Mouse (Mus musculus) adrenal gland, postnatal 36 days (tissue): ENCODE results near the gene Dio1. TPM values are rescaled to one million over a fixed set of nuclear protein-coding genes. Genes with fewer than 3 reads are reported as not detected.

Experiments used
- DNase-seq, 2 experiments: peaks; one replicate each; pipeline ENCODE4 v3.0.0; 2021; ENCODE audit warnings: mixed read lengths in 1 of 2
- long read RNA-seq, 2 experiments: library from polyadenylated mRNA; stranded (forward); transcript quantifications; one replicate each; pipeline ENCODE4 v2.0.0; 2021; ENCODE audit warnings: borderline sequencing depth in 2 of 2
- total RNA-seq, 2 experiments: library from RNA; stranded (reverse); gene quantifications; 2 replicates each; pipeline ENCODE4 v1.2.3; 2021

Gene Dio1
- total RNA-seq = not detected
- long read RNA-seq, experiment 1 = 0 reads
- long read RNA-seq, experiment 2, partial matches to known transcripts = 0 of 3 reads
- long read RNA-seq, experiment 2, other reads (novel, unspliced or antisense) = 0 of 3 reads

DNA sequence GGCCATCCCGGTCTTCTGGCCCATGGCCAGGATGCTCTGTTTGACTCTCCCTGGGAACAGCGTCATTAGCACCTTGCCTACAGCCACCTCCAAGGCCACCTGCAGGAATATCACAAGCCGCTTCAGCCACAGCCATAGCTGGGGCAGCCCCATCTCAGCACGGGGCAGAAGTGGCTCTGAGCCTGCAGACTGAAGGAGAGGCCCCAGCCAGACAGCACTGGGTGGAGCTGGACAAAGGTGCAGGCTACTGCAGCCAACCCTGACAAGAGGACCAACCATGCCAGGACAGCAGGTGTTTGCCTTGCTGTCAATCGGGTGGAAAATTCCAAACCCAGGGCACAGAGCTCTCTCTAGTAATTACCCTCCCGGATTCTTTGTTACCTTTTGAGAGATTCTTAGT lies at the start of gene Dio1:
Dio1 (minus strand) TSS at position 204 of the 400 bp plus-strand sequence.
- peak in 1 of 2 experiments; percentile 16 for DNase-seq

DNA sequence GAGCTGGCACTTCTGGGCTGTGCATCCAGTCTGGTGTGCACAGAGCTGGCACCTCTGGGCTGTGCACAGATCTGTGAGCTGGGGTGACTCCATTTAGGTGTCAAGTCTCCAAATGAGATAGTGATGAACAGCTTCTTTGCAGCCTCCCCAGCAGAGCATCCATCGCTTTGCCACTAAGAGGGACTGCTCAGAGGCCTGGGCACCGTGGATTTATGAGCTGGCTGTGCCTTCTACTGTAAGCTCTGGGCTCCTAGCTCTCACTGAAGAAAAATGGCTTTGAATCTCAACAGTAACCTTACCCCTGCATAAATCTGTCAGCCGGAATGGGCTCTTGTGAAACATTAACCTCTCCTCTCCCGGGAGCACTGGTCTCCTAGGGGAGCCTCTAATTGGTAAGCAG lies 47.6 kb upstream of the Dio1 start:
- peak; percentile 35 to 46 for DNase-seq

DNA sequence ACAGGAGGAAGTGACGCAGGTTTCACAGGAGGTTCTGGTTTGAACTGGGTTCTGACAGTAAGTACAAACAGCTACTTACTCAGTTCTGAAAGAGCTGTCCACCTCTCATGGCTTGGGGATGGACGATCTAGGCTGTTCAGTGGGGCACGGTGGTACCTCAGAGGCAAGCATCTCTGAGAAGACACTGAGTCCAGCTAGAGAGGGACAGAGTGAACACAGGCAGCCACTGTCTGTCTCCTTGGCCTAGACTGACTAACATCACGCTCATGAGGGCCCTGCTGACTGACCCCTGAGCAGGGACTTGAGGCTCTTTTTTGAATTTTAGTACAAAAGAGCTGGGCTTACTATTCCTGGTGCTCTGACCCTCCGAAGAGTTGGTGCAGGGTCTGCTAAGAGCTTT lies 47.2 kb upstream of the Dio1 start:
- no peak for DNase-seq

DNA sequence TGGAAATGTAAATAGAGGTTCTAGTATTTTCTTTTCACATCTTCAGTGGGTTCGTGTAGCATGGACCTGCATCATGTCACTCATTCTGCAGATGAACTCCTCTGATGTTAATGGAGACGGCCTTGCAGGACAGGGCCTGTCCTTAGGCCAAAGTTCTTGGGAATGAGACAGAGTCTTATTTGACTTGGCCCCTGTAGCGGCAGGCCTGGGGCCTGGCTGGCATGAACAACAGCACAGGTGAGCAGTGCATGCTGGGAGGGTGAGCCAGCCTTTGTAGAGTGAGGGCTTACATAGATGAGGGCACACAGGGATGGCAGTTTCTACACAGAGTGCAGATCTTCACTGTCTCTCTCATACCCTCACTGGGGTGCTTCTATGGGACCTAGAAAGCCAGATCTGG lies 46.6 kb upstream of the Dio1 start:
- DNase-seq = no peak

DNA sequence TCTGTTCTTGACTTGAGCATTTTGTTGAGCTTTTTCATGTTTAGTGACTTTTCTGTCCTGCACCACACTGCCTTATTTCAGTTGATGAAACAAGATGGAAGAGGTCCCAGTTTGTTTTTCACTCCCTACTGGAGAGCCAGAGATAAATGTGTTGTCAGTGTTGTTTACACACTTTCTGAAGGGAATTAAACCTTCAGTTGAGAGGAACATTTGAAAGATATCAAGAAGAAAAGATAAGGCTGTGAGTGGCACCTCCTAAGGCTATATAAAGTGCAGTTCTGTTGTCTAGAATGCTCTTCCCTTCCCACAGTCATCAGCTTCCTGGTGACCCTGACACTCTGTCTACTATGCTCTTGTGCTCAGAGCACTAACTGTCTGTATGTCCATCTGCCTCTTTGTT lies 44.4 kb upstream of the Dio1 start:
- no peak for DNase-seq

DNA sequence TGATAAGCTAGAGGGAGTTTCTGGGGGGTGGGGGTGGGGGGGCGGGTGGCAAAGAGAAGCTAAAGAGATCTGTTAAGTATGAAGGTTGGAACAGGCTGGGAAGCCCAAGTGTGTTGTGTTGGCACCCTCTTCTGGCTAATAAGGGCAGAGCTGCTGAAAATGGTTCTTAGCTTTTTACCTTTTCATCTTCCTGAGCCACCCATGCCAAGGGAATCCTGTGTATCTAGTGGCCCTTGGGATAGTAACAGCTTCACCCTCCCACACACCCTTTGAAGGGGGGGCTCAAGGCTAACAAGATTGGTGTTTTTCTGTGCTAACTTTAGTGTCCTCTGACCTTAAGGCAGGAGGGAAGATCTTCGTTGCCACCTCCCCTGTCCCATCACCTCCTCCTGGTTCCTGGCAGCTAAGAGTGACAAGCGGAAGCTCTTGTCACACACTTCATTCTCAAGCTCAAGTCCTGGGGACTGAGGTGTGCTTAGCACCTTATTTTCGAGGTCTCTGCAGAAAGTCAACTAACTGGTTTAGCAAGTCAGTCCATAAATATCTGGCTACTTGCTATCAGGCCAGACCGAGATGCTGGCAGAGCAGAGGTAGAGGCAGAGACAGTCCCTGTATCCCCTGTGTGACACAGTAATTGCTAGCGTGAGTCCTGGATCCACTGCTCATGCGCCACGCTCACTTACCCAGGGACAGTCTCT lies 42.5 kb upstream of the Dio1 start:
- peak; percentile 25 to 45 for DNase-seq

DNA sequence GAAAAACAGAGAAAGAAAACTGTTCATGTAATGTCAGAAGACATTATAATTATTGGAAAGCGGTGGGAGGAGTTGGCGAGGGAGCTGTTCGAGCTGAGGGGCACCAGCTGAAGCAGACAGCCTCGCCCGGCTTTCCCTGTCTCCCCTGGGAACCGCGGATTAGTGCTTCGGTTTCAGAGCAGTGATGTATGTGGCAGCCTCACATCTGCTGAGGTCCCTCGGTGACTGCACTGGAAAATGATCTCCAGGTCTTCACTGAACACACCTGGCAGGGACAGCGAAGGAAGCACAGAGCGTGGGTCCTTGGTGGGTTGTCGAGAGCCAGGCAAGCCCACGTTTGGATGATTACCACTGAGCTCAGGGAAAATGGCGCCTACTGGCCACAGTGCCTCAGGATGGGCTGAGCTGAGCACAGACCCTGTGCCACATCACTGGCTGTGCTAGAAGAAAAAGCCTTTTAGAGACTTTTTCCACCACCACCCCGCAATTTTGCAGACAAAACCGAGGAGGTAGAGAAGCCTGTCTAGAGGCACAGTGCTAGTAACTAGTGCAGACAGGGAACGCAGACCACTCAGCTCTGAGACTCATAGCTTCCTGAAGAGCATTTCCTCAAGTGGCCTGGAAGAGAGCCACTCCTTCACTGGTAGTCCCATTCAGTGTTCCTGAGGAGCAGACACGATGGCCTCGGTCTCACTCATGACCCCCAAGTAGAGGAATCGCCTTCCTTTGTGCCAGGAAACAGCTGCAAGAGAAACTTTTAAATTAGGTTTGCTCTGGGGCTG lies 41.8 kb upstream of the Dio1 start:
- DNase-seq = no peak

DNA sequence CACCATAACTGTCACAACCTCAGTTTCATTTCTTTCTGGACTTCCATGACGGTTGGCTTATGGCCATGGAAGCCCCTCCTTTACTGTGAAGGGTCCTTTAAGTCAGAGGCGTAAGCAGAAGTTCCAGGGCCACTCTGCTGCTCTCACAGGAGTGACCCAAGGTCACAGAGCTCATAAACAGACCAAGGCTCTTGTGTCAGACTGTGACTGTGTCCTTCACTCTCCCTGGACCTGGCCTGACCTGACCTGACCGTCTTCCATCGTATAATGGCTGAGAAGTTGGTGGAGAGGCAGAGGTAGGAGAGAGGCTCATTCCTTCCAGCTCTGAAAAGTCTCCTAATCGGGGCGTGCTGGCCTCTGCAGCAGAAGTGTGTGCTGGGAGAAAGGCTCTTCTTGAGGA lies 40.3 kb upstream of the Dio1 start:
- peak; percentile 37 to 46 for DNase-seq

DNA sequence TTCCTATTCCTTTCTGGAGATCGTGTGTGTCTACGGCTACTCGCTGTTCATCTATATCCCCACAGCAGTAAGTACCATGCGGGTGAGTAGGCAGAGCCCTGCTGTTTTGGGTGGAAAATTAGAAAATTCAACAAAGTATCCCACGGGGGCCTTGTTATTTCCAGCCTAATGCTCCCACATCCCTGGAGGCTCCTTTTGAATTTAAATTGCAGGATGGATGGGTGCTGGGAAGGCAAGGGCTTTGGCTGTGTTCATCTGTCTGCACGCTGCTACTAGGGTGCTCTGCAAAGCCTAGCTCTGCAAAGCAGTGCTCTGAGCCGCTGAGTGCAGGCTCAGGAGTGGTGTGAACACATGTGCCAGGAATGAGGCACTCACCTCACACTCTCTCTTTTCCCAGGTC lies 37.6 kb upstream of the Dio1 start:
- no peak for DNase-seq

DNA sequence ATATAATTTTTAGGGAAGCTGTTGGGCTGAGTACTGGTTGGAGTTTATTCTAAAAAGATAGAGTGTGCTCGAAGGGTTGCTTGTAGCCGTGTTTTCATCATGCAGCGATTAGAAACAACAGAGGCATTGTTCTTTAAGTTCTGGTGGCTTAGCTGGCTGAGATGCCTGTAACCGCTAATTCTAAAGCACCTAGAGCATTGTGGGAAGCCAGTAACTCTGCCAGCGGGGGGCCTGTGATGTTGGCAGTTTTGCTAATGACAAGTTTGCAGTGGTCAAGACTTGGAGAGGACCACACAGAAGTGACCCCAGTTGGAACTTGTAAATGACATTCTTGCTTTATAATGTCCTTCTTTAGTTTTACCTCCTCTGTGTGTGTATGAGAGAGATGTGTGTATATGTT lies 34.4 kb upstream of the Dio1 start:
- no peak for DNase-seq

DNA sequence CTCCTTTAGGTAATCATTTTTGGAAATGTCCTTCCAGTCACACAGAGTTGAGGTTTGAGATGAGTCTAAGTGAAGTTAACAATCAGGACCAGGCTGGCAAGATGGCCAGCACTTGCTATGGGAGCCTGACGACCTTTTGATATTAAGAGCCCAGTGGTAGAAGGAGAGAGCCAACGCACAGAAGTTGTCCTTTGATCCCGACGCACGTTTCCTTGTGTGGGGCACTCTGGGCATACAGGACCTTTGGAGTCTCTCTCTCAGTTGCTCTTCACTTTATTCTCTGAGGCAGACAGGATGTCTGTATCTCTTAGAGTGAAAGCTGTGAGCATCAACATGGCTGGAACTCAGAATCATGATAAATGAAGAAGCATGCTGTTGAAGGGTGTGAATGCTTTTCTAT lies 30.5 kb upstream of the Dio1 start:
- DNase-seq = no peak

DNA sequence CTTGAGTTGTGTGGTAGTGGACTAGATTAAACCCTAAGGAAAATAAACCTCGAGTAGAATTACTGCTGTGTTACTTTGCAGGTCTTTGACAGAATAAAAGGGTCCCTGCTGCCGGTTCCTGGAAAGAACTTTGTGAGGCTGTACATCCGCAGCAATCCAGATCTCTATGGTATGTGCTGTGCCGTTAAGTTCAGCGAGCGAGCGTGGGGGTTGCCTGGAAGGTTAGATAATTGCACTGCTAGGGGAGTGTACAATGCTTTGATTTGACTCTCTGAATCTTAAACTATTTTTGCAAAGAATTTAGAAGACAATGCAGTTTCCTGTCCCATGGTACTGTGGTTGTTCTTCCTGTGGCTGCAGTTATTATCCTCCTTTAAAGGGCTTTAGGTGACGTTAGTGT lies 29.4 kb upstream of the Dio1 start:
- DNase-seq = no peak

DNA sequence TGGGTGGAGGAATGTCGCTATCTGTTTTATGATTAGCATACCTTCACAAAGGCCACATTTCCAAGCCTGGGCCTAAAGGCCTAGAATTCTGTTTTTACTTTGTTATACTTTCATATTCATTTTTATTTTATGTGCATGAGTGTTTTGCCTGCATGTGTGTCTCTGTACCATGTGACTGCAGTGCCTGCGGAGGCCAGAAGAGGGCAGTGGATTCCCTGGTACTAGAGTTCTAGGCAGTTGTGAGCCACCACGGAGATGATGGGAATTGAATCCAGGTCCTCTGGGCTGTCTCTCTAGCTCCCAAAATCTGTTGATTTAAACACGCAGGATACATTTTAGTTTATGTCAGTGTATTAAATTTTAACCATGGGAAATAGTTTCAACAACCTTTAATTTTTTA lies 26.5 kb upstream of the Dio1 start:
- no peak for DNase-seq

DNA sequence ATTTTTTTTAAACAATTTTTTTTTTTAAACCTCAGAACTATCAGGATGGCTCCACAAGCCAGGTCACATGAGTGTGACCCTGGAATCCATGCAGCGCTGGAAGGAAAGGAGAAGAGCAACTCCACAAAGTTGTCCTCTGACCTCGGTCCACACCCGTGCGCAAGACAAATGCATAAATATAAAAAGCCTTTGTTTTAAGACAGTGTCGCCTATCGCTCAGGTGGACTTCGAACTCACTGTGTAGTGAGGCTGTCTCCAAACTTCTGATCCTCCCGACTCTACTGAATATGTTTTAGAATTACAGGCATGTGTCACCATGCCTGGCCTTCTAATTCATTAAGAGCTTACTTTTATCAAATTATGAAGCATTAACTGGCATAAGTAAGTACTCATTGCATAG lies 21.6 kb upstream of the Dio1 start:
- DNase-seq = no peak

DNA sequence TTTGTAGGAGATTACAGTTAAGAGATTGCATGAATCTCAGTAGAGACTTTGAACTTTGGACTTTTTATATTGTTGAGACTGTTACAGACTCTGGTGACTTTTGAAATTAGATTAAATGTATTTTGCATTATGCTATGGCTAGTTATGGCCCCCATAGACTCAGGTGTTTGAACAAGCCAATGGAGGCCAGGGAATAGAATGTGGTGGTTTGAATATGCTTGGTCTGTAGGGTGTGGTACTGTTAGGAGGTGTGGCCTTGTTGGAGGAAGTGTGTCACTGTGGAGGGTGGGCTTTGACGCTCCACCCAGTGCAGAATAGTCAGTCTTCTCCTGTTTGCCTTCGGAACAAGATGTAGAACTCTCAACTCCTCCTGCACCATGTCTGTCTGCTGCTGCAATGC lies 16.1 kb upstream of the Dio1 start:
- DNase-seq = no peak

DNA sequence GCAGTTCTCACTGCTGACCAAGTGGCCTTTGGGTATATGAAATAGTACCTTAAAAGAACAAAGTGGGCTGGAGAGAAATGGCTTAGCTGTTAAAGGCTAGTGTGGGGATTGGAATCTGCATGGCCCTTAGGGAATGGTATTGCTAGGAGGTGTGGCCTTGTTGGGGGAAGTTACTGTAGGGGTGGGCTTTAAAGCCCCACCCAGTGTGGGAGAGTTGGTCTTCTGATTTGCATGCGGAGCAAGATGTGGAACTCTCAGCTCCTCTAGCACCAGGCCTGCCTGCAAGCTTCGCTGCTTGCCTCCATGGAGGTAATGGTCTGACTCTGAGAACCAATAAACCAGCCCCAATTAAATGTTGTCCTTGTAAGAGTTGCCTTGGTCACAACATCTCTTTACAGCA lies 14.1 kb upstream of the Dio1 start:
- DNase-seq = no peak

DNA sequence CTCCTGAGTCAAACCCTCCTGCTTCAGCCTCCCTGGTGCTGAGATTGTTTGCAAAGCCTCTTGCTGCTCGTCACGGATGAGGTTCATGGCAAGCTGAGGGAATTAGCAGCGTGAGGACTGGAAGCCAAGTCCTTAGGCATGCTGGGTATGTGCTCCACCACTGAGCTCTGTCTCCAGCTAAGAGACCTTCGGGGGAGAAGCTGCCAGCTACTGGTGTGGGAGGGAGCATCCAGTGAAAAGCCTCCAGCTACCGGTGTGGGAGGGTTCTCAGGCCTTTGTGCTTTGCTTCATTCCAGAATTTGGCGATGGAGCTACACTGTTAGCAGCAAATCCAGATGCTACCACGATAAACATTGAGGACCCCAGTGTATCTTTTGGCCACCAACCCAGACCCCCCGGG lies 11.7 kb upstream of the Dio1 start:
- no peak for DNase-seq

DNA sequence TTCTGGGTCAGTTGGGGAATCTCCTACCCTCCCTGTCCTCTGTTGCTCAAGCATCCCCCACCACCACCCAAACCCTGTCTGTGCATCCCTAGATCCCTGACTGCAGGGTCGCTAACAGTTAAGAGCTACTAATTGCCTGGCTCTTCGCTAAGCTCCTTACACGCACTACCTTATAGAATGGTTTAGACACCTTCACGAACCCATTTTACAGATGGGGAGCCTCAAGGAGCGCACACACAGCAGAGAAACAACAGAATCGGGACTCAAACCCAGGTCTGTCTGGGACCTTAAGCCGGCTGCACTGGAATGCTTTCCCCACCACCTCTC lies 7.5 kb upstream of the Dio1 start:
- no peak for DNase-seq

DNA sequence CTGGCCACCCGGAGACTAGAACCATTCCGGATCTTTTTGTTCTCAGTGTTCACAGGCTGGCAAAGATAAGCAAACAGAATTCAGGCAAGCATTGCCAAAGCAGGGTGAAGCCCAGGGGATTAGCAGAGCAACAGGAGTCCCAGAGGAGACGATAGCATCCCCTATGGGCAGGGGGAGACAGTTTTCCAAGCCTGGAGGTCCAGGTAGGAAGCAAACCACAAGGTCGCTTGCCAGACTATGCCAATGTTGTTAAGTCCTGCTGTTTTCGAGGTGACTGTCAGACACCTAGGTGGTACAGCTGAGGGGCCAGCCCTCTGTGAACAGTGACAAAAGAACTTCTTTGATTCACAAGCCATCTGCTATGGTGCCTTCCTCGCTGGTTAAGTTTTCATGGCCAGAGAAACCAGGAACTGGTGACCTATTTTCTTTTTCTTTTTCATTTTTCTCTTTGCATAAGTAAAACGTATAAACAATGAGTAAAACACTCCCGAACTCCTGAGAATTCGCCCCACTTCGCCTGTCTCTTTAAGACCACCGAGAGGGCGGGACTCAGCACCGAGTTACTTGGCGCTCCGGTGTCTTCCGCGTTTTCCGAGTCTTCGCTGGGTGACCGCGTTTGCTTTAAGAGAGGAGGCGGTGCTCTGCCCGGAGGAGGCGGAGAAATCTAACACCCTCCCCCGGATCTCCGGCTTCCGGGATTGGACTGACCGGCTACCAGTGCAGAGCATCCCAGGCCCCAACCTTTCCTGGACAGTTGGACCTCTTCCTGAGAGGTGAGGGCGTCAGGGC lies 6.9 kb upstream of the Dio1 start, which contains the start of gene Yipf1:
Yipf1 (plus strand) TSS at position 674 of the 789 bp plus-strand sequence.
- DNase-seq = peak; percentile 94 to 95

DNA sequence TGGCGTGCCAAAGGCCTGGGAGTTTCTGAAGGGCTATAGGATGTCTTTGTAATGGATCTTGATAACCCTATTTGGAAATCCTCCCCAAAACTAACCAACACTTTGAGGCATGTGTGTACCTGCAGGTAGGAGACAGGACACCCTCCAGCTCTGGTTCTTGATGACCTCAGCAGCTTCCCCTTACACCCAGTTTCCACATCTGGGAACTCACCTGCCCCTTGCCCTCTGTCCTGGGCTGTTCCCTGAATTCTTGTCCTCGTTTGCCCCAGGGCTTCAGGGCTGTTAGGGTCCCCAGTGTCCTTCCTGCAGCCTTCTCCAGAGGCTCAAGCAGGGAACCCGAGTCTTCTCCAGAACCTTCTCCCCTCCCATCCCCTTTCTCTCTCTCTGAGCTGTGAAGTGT lies 3.4 kb downstream of the Dio1 start:
- DNase-seq = no peak

DNA sequence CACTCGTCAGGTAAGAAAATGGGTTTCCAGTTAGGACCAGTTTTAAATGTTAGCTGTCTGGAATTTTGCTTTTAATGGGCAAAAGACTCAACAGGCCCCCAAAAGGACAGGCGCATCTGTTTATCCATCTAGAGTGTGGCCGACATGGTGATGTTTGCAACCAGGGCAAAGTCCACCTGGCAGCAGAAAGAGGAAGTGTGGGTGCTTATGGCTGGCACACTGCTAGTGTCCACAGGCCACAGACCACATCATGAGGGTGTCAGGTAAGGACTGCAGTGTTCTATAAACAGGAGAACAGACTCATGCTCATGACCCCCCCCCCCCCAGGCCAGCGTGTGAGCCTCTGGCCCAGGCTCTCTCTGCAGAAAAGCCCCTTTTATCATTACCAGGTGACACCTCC lies 4.1 kb downstream of the Dio1 start:
- no peak for DNase-seq

DNA sequence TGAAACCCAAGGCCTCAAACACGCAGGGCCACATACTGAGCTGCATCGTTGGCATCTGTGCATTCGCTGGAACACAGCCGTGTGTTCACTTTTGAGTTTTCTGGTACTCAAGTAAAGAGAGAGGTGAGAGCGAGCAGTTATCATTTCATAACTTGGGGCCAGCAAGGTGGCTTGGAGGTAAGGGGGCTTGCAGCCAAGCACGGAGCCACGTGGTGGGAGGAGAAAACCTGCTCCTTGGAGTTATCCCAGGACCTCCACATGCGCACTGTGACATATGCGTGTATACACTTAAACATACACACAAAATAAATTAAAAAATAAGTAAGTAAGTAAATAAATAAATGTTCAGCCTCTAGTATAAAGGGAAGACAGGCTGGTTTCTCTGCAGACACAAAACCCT lies 4.7 kb downstream of the Dio1 start:
- no peak for DNase-seq
